Mouse (Mus musculus) forebrain, embryonic 16.5 days (tissue): ENCODE data around the gene Rps19. TPM values are rescaled to one million over a fixed set of nuclear protein-coding genes. Genes with fewer than 3 reads are reported as not detected.
"Not testable (repeated sequence)": the region's sequence is repeated elsewhere in the genome, so short reads cannot be mapped to it uniquely, and the experiment has no call there.

Source experiments
- ATAC-seq: fragments of 200-750 bp; cut with Nextera tagmentation; 2 replicates; pipeline ENCODE4 v1.8.0; 2017; ENCODE audit warnings: mild to moderate bottlenecking, moderate library complexity
- H3K27ac ChIP-seq: fragments of 300-500 bp; sonication (generic); 2 replicates; pipeline ENCODE4 v1.5.1; 2014; ENCODE audit warnings: low read length, control low read depth
- H3K27me3 ChIP-seq: fragments of 300-500 bp; sonication (generic); replicated peaks from 2 replicates; pipeline ENCODE4 v1.6.1; 2014; ENCODE audit warnings: low read length; ENCODE audit not compliant: control insufficient read depth, insufficient read depth
- H3K36me3 ChIP-seq: fragments of 300-500 bp; sonication (generic); 2 replicates; pipeline ENCODE4 v1.6.1; 2014; ENCODE audit not compliant: control insufficient read depth, insufficient read depth
- H3K4me1 ChIP-seq: fragments of 300-500 bp; sonication (generic); replicated peaks from 2 replicates; pipeline ENCODE4 v1.6.1; 2014; ENCODE audit warnings: low read length; ENCODE audit not compliant: control insufficient read depth, insufficient read depth
- H3K4me2 ChIP-seq: fragments of 300-500 bp; sonication (generic); 2 replicates; pipeline ENCODE4 v1.6.1; 2014; ENCODE audit warnings: mild to moderate bottlenecking, low read length, control low read depth
- H3K4me3 ChIP-seq: fragments of 300-500 bp; sonication (generic); replicated peaks from 2 replicates; pipeline ENCODE4 v1.5.1; 2014; ENCODE audit warnings: mild to moderate bottlenecking, low read length, control low read depth
- H3K9ac ChIP-seq: fragments of 300-500 bp; sonication (generic); replicated peaks from 2 replicates; pipeline ENCODE4 v1.6.1; 2014; ENCODE audit warnings: low read depth, low read length, control low read depth
- H3K9me3 ChIP-seq: fragments of 300-500 bp; sonication (generic); 2 replicates; pipeline ENCODE4 v1.6.1; 2016; ENCODE audit warnings: low read length; ENCODE audit not compliant: control insufficient read depth
- WGBS: fragments of 180-500 bp; shearing (Covaris S2); extraction: QIAGEN DNeasy Blood & Tissue Kit; methylation state at CpG from one replicate; pipeline ENCODE4 v1.1.7; 2014; 5-methylcytosine and 5-hydroxymethylcytosine counted together
- polyA plus RNA-seq: library from polyadenylated mRNA; unstranded; fragments of >200 nt; fragmentation: Nextera tagmentation; extraction: Ambion mirVana; gene quantifications from 2 replicates; pipeline ENCODE4 v1.2.1, GENCODE M21; 2015

The Rps19 gene
- 1,290 and 1,309 TPM in 2 replicates for polyA plus RNA-seq

DNA sequence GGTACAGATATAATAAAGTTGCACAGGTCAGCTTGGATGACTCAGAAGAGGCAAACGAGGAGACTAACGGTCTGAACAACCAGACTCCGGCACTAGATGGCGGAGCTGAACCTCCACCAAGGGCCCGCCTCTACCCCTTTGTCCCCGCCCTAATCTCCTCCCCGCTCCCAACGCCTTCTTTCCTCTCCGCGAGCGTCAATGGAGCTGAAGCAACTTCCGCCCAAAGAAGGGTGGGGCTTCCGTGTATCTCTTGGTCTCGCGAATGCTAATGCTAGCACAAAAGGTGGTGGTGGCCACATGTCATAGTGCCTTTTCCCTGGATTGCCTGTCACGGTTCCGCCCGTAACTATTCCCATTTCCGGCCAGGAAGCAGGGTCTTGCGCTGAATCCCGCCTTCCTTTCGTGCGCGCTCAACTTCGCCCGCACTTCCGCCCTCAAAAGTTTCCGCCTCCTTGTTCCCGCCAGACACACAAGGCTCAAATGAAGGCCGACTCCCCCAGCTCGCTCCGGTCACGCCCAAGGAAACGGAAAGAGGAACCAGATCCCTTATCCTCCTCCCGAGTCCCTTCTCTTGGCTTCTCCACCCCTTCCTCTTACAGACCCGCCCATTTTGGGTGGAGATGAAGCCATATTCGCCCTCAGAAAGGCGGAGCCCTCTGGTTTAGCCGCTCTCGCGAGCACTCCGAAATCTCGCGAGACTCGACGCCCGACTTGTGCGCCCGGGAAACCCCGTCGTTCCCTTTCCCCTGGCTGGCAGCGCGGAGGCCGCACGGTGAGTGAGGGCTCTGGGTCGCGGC lies at the start of gene Rps19:
TSS of gene Rps19 (plus strand) at position 476 of the 797 bp plus-strand sequence.
- 0% methylated on average over 57 of the region's 57 CpGs for WGBS
- H3K4me2 ChIP-seq = peak within 1 kb of the TSS; percentile 59
- peak; percentile 92 for ATAC-seq

DNA sequence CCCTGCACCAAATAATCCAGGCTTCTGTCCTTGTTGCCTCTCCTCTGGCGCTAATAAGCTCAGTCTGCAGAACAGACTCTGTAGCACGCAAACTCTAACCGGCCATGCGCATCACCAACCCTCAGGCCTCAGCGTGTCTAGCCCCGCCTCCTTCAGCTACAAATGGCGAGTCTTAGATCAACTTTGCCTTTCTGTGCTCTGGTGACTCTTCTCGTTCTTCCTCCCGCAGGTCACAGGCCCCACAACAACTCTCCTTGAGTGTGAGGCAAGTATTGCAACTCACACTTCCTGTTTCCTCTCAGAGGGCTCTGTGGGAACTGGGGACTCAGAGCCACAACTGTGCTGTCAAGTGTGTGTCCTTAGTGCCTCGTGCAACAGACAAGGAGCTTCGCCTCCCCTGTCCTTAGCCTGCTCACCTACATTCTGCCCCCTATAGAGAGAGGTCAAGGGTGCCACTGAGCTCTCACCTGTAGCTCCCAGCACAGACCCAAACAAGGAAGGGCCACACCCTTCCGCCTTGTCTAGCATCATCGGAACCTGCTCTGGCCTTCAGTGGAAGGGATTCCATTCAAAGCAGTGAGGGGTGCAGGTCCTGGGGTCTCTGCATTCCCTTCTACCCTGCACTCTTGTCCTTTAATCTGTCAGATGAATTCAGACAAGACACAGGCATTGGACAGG lies 45.3 kb upstream of the Rps19 start:
- not testable (repeated sequence) for H3K9me3 ChIP-seq, H3K4me2 ChIP-seq, H3K9ac ChIP-seq, H3K36me3 ChIP-seq, H3K27ac ChIP-seq, ATAC-seq, H3K4me1 ChIP-seq, H3K27me3 ChIP-seq, H3K4me3 ChIP-seq
- 80% methylated on average over 11 of the region's 13 CpGs for WGBS

More for the DNA sequence above, at the start of gene Rps19:
- peak within 1 kb of the TSS; percentile 100 for H3K9ac ChIP-seq
- H3K4me3 ChIP-seq = peak within 1 kb of the TSS; percentile 89
- peaks cover 3% of the 10 kb centered on the region; the same call in 1 of the 2 replicates for H3K36me3 ChIP-seq
- H3K9me3 ChIP-seq = no peaks in the 10 kb centered on the region
- no peaks in the 10 kb centered on the region for H3K27me3 ChIP-seq
- peaks cover 21% of the 10 kb centered on the region for H3K4me1 ChIP-seq
- peak within 1 kb of the TSS; percentile 88 for H3K27ac ChIP-seq

DNA sequence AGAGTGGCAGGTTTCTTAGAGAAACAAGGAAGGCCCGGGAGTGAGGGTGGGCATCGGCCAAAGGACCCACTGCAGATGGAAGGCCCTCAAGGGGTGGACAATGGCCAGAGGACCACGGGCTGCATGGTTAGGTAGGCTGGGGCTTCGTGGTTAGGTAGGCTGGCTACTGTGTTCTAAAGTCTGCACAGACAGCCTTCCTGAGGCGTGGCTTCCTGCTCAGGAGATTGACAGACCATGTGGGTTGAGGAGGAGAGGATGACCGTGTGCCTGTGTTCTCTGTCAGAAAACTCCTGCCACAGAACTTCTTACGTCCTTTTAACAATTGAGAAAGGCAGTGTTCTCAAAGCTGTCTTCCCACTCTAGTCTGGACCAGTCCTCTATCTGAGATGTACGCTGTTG lies 44.8 kb upstream of the Rps19 start:
- no peak for ATAC-seq
- no peaks in the 10 kb centered on the region for H3K4me1 ChIP-seq
- 85% methylated on average over 8 of the region's 8 CpGs for WGBS
- H3K27ac ChIP-seq = no peak overlapping the region
- no peaks in the 10 kb centered on the region for H3K27me3 ChIP-seq
- H3K9me3 ChIP-seq = no peaks in the 10 kb centered on the region
- no peak overlapping the region for H3K4me3 ChIP-seq
- H3K9ac ChIP-seq = no peak overlapping the region
- H3K4me2 ChIP-seq = no peak overlapping the region
- H3K36me3 ChIP-seq = no peaks in the 10 kb centered on the region

DNA sequence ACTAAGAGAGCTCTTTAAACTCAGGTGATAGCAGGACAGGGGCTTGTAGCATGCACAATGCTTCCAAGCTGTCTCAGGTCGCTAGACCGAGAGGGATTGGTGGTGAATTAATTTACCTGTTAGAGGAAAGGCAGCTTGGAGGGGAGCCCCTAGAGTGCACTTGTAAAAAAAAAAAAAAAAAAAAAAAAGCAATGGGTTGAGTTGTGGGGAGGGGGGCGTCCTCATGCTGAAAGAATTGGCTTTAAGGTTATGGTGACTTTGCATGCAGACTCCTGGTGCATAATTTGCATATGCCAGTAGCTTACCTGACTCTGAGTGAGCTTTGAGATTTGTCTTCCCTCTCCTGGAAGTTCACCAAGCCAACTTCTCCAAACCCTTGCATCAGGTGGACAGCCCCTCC lies 43.8 kb upstream of the Rps19 start:
- ATAC-seq = no peak
- H3K27ac ChIP-seq = no peak overlapping the region
- H3K9me3 ChIP-seq = no peaks in the 10 kb centered on the region
- H3K4me3 ChIP-seq = no peak overlapping the region
- H3K4me2 ChIP-seq = no peak overlapping the region
- H3K9ac ChIP-seq = no peak overlapping the region
- 60% methylated on average over 3 of the region's 3 CpGs for WGBS
- H3K27me3 ChIP-seq = no peaks in the 10 kb centered on the region
- no peaks in the 10 kb centered on the region for H3K36me3 ChIP-seq
- no peaks in the 10 kb centered on the region for H3K4me1 ChIP-seq

DNA sequence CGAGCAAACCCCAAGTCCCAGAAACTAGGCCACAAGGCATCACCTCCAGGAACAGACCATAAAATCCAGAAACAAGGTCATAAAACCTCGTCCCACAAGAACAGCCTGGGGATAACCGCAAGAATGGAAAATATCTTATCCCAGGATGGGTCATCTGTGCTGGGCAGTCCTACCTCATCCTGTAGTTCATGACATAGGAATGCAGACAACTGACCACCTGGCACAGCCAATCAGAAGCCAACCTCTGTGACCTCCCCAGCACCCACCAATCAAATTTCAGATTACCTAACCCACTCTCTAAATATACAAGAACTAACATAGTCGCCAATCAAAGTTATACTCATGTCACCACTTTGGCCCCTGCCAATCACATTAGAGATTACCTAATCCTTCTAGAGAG lies 43.2 kb upstream of the Rps19 start:
- Histone ChIP-seq H3K36me3 (no peaks in the 10 kb centered on the region), H3K9ac (no peak overlapping the region), H3K4me3 (no peak overlapping the region), H3K4me1 (peaks cover 4% of the 10 kb centered on the region; the same call in 1 of the 2 replicates), H3K27me3 (no peaks in the 10 kb centered on the region), H3K27ac (no peak overlapping the region), H3K4me2 (no peak overlapping the region), H3K9me3 (no peaks in the 10 kb centered on the region)
- ATAC-seq = no peak
- 71% methylated on average over 4 of the region's 4 CpGs for WGBS

DNA sequence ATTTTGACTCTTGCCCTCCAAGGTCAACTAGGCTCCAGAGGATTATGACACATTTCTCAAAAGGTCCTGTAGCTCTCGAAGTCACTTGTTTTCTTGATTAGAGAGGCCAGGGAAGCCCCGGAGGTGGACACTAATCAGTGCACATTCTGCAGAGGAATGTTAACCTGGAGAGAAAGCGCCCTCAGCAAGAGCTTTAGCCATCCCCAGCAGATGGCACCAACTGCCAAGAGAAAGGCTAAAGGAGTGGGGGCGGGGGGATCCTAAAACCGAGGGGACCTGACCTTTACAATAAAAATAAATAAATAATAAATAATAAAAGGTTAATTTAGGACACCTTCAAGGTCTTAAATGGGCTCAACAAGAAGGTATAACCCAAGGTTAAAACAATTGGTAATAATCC lies 40.0 kb upstream of the Rps19 start:
- Histone ChIP-seq H3K27me3 (no peaks in the 10 kb centered on the region), H3K36me3 (no peaks in the 10 kb centered on the region), H3K4me1 (peaks cover 4% of the 10 kb centered on the region; the same call in 1 of the 2 replicates), H3K9me3 (no peaks in the 10 kb centered on the region), H3K4me2 (no peak overlapping the region), H3K4me3 (no peak overlapping the region), H3K9ac (no peak overlapping the region), H3K27ac (no peak overlapping the region)
- no peak for ATAC-seq
- WGBS = 37% methylated on average over 5 of the region's 5 CpGs

DNA sequence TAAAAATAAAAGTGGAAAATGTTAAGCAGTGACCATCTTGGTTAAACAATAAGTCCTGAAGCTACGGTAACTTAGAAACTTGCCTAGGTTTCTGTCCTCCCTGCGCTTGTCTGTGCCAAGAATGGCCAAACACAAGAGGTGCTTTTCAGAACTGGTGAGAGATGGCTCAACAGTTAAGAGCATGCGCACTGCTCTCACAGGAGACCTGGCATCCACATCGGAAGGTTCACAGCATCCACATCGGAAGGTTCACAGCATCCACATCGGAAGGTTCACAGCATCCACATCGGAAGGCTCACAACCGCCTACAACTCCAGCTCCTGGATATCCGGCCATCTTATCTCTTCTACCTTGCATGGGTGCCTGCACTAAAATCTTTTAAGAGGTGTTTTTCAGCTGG lies 39.0 kb upstream of the Rps19 start:
- ATAC-seq = no peak
- H3K9me3 ChIP-seq = no peaks in the 10 kb centered on the region
- 89% methylated on average over 9 of the region's 9 CpGs for WGBS
- no peak overlapping the region for H3K9ac ChIP-seq
- no peaks in the 10 kb centered on the region for H3K27me3 ChIP-seq
- H3K27ac ChIP-seq = no peak overlapping the region
- H3K36me3 ChIP-seq = no peaks in the 10 kb centered on the region
- no peak overlapping the region for H3K4me2 ChIP-seq
- no peak overlapping the region for H3K4me3 ChIP-seq
- peaks cover 4% of the 10 kb centered on the region; the same call in 1 of the 2 replicates for H3K4me1 ChIP-seq

DNA sequence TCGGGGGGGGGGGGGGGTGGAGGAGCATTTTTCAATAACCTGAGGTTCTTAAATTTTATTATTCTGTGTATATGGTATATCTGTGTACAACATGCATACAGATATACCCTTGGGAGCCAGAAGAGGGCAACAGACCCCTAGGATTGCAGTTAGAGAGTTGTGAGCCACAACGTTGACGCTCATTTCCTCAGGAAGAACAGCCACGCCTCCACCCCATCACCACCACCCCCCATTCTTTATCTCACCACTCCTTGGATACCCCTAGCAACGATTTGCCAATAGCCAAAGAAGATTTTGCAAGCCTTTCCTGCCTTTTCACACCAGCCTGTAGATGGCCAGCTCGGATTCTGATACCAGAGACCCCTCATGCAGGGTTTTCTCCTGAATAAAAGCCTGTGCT lies 38.5 kb upstream of the Rps19 start:
- Histone ChIP-seq H3K4me1 (peaks cover 4% of the 10 kb centered on the region; the same call in 1 of the 2 replicates), H3K36me3 (no peaks in the 10 kb centered on the region), H3K27ac (no peak overlapping the region), H3K4me2 (no peak overlapping the region), H3K9me3 (no peaks in the 10 kb centered on the region), H3K9ac (no peak overlapping the region), H3K27me3 (no peaks in the 10 kb centered on the region), H3K4me3 (no peak overlapping the region)
- ATAC-seq = peak; percentile 62; the same call in 1 of the 2 replicates
- WGBS = 1% methylated on average over 6 of the region's 6 CpGs

DNA sequence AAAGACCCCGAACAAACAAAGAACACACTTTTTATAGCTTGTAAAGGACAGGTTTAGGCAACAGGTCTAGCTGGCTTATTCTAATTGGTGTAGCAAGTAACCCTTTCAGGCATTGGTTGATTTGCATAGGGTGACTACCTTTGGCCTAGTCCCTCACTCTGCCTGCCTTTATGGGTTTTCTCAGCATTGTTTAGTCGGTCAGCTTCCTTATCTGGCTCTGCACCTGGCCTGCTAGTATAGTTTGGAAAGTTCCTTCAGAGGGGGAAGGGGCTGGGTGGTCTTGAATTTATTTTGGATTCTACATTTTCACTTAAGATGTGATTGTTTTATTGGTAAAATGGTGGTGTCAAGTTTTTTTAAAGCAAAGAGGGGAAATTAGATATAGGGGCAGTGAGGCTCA lies 37.6 kb upstream of the Rps19 start:
- not testable (repeated sequence) for ATAC-seq, H3K9me3 ChIP-seq, H3K27me3 ChIP-seq, H3K36me3 ChIP-seq, H3K9ac ChIP-seq, H3K4me2 ChIP-seq, H3K4me3 ChIP-seq, H3K4me1 ChIP-seq, H3K27ac ChIP-seq
- 24% methylated on average over 2 of the region's 2 CpGs for WGBS
